Mouse (Mus musculus) heart, postnatal 36 days (tissue): ENCODE measurements at regions not wholly inside any gene's neighbourhood (a gene's known extent, or its start where the extent isn't known, plus 50 kb on each side); places are given as distances from the start of the nearest gene placed in this dataset.

Experiments
- DNase-seq, 2 experiments: peaks; one replicate each; pipeline ENCODE4 v3.0.0; 2021 to 2022
- intact Hi-C: fragments of 180-260 bp; cut with DNase I; formaldehyde crosslinking; loops from one replicate; pipeline ENCODE4 v1.15.1; 2025

DNA sequence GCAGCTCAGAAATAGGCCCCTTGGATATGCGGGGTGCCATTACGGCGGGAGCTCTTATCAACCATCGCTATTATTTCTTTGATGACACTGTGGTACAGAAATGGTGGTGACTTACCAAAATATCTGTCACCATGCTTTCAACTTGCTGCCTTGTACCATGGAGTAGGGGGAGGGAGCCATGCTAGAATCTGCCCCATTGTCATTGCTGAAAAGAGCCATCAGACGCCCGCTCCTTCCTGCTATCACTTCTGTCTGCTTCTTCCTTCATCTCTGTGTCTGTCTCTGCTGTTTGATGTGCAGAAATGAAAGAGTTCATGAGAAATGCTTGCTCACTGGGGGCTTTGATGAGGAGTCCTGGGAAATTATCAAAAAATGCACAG lies 119.7 kb upstream of the Gas1 start:
- no peak for DNase-seq

DNA sequence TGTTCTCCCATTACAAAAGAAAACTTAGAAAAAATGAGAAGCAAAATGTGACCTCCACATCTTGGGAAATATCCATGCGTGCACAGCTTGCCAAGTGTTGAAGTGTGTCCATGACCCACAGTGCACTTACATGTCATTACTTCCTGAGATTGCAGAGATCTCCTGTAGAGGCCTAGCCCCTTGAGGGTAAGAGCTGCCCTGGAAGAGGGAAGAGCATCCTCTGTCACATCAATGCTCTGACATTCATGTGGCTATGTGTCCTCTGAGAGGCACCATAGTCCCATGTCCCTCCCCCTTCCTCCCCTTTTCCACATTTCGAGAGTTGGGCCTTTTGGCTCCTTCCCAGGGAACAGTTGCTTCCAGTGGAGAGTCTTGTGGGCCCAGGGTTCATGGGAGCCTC lies 121.4 kb upstream of the Gas1 start:
- intact Hi-C loops = no loop called here
- peak; percentile 41 to 43 for DNase-seq

More for the DNA sequence above, 119.7 kb upstream of the Gas1 start:
- intact Hi-C loops = no loop called here

GRCm38 (mm10) chr13:60299076-60299475 lies 121.9 kb upstream of the Gas1 start:
- intact Hi-C loops = no loop called here
- DNase-seq = no peak

GRCm38 (mm10) chr13:60303561-60303960 lies 126.4 kb upstream of the Gas1 start:
- intact Hi-C loops = no loop called here
- no peak for DNase-seq

DNA sequence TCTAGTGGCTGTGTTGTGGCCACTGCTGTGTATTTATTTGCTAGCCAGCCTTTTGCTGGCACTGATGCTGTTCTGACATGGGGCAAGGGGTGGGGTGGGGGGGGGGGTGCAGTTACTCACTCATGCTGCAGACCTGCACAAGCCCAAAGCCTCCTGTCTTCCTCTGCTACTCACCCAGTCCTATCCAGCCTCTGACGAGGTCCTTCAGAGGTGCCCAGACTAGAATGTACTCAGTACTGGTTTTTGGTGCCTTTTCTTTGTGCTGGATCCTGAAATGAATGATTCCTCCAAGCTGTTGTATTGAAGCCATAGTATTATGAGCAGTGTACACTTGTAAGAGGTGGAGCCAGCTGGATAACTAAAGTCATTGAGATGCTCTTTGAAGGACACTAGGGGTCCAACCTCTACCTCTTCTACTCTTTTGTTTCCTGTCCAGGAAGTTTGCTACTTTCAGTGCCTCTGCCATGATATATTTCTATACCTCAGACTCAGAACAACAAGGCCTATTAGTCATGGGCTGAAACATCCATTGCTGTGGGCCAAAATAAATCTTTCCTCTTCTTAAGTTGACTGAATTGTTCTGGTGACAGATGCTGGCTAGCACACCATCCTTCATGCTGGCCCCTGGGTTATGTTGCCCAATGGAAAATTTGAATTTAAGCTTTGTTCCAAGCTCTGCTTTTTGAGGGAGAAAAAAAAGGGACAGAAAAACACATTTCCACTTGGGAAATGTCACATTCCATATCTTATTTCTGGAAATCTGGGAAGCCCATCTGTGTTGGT lies 128.1 kb upstream of the Gas1 start:
- intact Hi-C loops = loop anchor here (5.0 kb wide), 1 partner anchor 128 kb away; the partner anchor contains the start of gene Gas1
- no peak for DNase-seq

DNA sequence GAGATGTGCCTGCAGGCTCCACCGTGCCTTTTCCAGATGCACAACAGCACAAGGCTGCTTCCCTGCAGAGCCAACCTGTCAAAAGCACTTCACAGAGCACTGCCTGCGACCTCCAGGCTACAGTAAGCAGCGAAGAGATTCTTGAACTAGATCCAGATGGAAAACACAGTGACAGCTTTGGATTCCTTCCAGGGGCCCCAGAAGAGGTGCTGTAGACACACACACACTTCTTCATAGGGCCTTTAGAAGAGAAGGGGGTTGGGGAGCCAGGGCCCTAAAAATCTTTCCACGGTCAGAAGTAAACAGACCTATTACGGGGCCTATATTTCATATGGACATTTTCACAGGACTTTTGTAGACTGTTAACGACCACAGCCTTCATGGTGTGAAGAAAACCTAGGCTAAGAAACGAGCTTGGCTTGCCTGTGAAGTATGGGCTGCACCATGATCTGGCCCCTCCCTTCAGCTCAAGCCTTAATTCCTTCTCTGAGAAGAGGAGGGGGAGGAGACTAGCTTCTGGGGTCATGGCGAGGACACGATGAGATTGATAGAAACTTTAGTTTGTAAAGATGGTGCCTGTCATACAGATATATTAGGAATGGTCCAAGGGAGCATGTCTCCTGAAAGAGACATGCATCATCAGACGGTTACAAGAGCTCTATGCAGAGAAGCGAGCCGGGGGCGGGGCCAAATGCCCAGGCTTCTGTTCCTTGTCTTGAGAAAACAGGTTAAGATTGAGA lies 131.1 kb upstream of the Gas1 start:
- DNase-seq = peak in 1 of 2 experiments; percentile 8
- intact Hi-C loops = loop anchor here (5.0 kb wide), 1 partner anchor 131 kb away; the partner anchor contains the start of gene Gas1

GRCm38 (mm10) chr13:60309482-60309881 lies 132.3 kb upstream of the Gas1 start:
- intact Hi-C loops = loop anchor here (5.0 kb wide), 1 partner anchor 132 kb away; the partner anchor contains the start of gene Gas1
- no peak for DNase-seq

GRCm38 (mm10) chr13:60309926-60310325 lies 132.8 kb upstream of the Gas1 start:
- DNase-seq = no peak
- intact Hi-C loops = loop anchor here (5.0 kb wide), 1 partner anchor 133 kb away; the partner anchor contains the start of gene Gas1

DNA sequence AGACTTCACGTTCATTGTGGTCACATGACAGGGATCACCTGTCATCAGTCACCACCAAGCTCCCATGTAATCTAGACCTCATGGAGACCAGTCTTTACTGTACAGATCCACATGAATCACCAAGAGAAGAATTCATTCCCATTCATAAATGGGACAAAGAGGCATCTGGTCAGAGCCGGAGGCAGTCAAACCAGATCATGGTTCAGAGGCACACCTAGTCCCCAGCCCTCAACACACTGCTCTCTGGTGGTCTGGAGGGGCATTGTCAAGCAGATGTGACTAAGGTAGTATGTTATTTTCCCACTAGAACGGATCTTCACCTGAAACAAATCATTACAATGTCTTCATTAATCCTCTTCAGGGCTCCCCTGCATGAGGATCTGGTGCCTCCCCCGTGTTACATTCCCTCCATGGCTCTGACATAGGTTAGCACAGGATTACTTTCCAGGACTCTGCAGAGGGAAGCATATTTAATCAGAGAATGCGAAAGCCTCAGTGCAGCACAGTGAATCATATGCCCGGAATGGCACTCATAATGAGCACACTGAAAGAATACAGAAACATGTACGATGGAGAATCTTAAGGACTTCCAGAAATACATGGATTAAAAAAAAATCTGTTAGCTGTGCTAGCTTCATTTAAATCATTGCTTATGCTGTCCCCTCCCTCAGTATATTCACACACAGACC lies 135.4 kb upstream of the Gas1 start:
- no peak for DNase-seq
- intact Hi-C loops = no loop called here

GRCm38 (mm10) chr13:60318436-60319020 lies 141.4 kb upstream of the Gas1 start:
- DNase-seq = peak in 1 of 2 experiments; percentile 37
- intact Hi-C loops = no loop called here

- DNase-seq = no peak
- intact Hi-C loops = no loop called here
These were observed 142.1 kb upstream of the Gas1 start for GRCm38 (mm10) chr13:60319268-60319667.

- no peak for DNase-seq
- intact Hi-C loops = no loop called here
These were observed 142.9 kb upstream of the Gas1 start for GRCm38 (mm10) chr13:60319861-60320602.

DNA sequence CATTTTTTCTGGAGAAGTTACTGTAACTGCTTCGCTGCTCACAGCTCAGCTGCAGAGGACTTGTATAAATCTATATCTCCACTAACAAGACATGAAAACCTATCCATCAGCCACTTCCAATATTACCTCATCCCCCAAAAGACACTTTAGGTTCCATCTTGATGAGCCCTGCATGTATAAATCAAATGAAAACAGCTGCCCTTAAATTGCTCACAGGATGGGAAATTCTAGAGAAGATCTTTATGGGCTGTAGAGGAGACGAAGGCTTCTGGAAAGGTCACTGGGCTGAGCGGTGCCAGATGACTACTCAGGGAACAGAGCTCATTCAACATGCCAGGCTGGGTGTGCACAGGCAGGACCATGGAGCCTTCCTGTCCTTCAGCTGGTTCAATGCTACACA lies 145.4 kb upstream of the Gas1 start:
- intact Hi-C loops = no loop called here
- DNase-seq = no peak

DNA sequence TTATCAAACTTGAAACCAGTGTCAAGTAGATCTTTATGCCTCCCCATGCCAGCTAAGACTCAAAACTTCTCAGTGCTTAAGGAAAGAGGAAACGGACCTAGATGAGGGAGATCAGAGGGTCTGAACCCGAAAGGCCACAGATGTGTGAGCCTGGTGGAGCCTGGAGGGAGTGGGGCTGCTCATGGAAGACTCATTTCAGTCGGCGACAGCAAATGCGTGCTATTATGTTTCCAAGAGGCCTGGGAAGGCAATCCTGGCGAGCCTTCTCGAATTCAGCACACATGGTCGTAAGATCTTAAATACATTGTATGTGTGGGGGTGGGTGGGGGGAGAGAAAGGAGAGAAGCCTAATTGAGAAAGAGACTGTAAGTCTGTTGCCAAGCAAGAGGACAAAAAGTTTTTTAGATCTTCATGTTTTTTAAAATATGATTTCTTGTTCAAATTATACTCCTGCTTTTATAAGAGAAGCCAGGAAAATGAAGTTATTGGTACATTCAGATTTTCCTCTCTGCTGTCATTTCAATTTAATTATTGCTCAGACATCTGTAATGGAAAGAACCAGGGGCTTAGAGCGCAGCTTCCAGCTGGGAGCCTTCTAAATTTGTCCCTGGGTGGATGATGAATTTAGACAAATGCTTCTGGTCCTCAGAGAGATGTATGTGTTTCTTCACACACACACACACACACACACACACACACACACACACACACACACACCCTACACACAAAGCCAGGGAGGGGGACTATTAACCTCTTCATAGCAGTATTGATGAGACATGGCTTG lies 153.5 kb upstream of the Gas1 start:
- no peak for DNase-seq
- intact Hi-C loops = no loop called here

DNA sequence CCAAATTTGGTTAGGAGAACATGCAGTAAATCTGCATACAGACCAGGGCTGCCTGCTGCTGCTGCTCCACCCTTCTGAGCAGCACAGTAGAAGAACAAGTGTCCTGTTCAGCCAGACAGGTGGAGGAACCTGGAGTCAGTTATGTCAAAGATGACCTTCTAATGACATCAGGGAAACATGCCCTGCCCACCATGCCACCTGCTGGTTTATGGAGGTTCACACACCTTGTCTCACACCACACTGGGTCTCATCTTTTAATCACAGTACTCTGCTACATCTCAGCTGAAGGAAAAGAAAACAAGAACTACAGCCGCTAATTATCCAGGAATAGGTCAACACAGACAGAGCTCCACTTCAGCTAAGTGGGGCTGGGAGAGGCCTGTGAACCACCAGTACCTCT lies 159.0 kb upstream of the Gas1 start:
- DNase-seq = no peak
- intact Hi-C loops = loop anchor here (5.0 kb wide), 1 partner anchor 159 kb away; the partner anchor contains the start of gene Gas1

DNA sequence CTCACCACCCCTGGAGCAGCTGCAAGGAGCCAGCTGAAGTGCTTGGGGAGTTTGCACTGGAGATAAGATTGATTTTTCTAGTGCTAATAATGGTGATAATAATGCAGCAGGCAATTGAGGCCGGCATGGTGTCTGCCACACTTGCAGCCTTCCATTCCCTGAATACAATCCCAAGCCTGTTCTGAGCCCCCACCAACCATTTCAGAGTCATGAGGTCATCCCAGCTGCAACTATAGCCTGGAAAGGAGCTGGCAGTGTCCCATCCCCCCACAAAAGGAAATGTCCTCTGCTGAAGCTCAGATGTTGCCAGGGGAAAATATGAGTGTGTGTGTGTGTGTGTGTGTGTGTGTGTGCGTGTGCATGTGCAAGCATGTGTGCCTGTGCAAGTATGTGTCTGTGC lies 160.2 kb upstream of the Gas1 start:
- intact Hi-C loops = loop anchor here (5.0 kb wide), 1 partner anchor 160 kb away; the partner anchor contains the start of gene Gas1

GRCm38 (mm10) chr13:60338107-60338506 lies 160.9 kb upstream of the Gas1 start:
- DNase-seq = no peak
- intact Hi-C loops = loop anchor here (5.0 kb wide), 1 partner anchor 161 kb away; the partner anchor contains the start of gene Gas1

More for the DNA sequence above, 160.2 kb upstream of the Gas1 start:
- no peak for DNase-seq

DNA sequence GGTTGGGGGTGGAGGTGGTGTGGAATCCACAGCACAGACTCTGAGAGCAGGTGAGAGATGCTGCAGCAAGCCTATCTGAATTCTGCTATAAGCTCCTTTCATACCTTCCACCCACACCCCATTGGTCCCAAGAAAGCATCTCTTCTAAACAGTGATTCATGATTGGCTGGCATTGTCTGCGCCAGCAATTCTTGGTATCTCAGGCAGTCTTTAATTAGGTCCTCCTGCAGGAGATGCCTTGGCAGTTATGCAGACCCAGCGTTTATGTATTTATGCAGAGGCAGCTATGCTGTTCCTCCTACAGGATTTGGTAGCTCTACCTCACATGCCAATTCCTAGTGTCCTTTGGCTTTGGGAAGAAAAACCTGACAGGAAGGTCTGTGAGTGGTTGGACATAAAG lies 162.9 kb upstream of the Gas1 start:
- intact Hi-C loops = no loop called here
- DNase-seq = no peak

DNA sequence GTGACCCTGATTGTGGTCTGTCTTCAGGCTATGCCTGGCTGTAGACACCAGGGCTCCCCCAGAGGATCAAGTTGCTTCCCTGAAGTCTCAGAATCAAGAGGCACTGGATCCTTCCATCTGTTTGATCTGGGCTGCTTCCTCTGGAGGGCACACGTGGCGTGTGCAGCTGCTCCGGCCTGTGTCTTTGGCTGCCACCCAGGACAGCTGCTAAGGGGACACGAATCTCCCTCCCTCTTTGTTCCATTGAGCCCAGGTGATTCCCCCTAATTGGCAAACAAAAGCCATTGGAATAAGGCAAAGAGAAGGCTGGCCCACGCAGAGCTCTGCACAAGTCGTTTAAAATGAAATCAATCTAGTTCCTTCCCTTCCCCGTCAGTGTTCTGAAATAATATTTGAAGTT lies 170.7 kb upstream of the Gas1 start:
- DNase-seq = peak in 1 of 2 experiments; percentile 19
- intact Hi-C loops = no loop called here
